Mouse (Mus musculus) kidney, embryonic 16.5 days (tissue): Measurements from ENCODE around the gene Madd. TPM values are rescaled to one million over a fixed set of nuclear protein-coding genes. Genes with fewer than 3 reads are reported as not detected.

ENCODE experiments used
- ATAC-seq: fragments of 200-750 bp; cut with Nextera tagmentation; 2 replicates; pipeline ENCODE4 v1.8.0; 2017; ENCODE audit warnings: moderate TSS enrichment; ENCODE audit not compliant: low FRiP score, low TSS enrichment
- H3K27ac ChIP-seq: fragments of 300-500 bp; sonication (generic); 2 replicates; pipeline ENCODE4 v1.5.1; 2014; ENCODE audit warnings: low read length
- H3K27me3 ChIP-seq: fragments of 300-500 bp; sonication (generic); 2 replicates; pipeline ENCODE4 v1.6.1; 2014; ENCODE audit warnings: low read length, control low read depth, mixed read lengths; ENCODE audit not compliant: insufficient read depth
- H3K36me3 ChIP-seq: fragments of 300-500 bp; sonication (generic); 2 replicates; pipeline ENCODE4 v1.6.1; 2014; ENCODE audit warnings: low read length, control low read depth, mixed read lengths; ENCODE audit not compliant: insufficient read depth
- H3K4me1 ChIP-seq: fragments of 300-500 bp; sonication (generic); 2 replicates; pipeline ENCODE4 v1.6.1; 2014; ENCODE audit warnings: low read length, control low read depth, mixed read lengths; ENCODE audit not compliant: insufficient read depth
- H3K4me2 ChIP-seq: fragments of 300-500 bp; sonication (generic); replicated peaks from 2 replicates; pipeline ENCODE4 v1.6.1; 2014; ENCODE audit warnings: low read depth, low read length
- H3K4me3 ChIP-seq: fragments of 300-500 bp; sonication (generic); 2 replicates; pipeline ENCODE4 v1.5.1; 2014; ENCODE audit warnings: mild to moderate bottlenecking, low read length
- H3K9ac ChIP-seq: fragments of 300-500 bp; sonication (generic); replicated peaks from 2 replicates; pipeline ENCODE4 v1.6.1; 2014; ENCODE audit warnings: low read length
- H3K9me3 ChIP-seq: fragments of 300-500 bp; sonication (generic); 2 replicates; pipeline ENCODE4 v1.6.1; 2016; ENCODE audit warnings: low read length, control low read depth
- WGBS: fragments of 180-500 bp; shearing (Covaris S2); extraction: QIAGEN DNeasy Blood & Tissue Kit; methylation state at CpG from one replicate; pipeline ENCODE4 v1.1.7; 2014; 5-methylcytosine and 5-hydroxymethylcytosine counted together
- polyA plus RNA-seq: library from polyadenylated mRNA; unstranded; fragments of >200 nt; fragmentation: Nextera tagmentation; extraction: Ambion mirVana; gene quantifications from 2 replicates; pipeline ENCODE4 v1.2.1, GENCODE M21; 2015

Madd gene
- polyA plus RNA-seq, 1 experiment from 2014 or later: 10.5 TPM

- WGBS: 92% methylated on average over 3 of the region's 3 CpGs
- H3K9me3 ChIP-seq: no peaks in the 10 kb centered on the region
- no peak for ATAC-seq
- no peaks in the 10 kb centered on the region for H3K27me3 ChIP-seq
- no peak overlapping the region for H3K27ac ChIP-seq
- no peak overlapping the region for H3K4me2 ChIP-seq
- peaks cover 6% of the 10 kb centered on the region; the same call in 1 of the 2 replicates for H3K36me3 ChIP-seq
- no peak overlapping the region for H3K4me3 ChIP-seq
- H3K4me1 ChIP-seq: no peaks in the 10 kb centered on the region
- no peak overlapping the region for H3K9ac ChIP-seq
Measured at GRCm38 (mm10) chr2:91154091-91154490, 29.5 kb downstream of the Madd start.

GRCm38 (mm10) chr2:91152885-91153377 is 30.7 kb downstream of the Madd start:
- Histone ChIP-seq H3K4me3 (no peak overlapping the region), H3K9ac (no peak overlapping the region), H3K9me3 (no peaks in the 10 kb centered on the region), H3K27ac (no peak overlapping the region), H3K4me1 (no peaks in the 10 kb centered on the region), H3K27me3 (no peaks in the 10 kb centered on the region), H3K4me2 (no peak overlapping the region), H3K36me3 (peaks cover 6% of the 10 kb centered on the region; the same call in 1 of the 2 replicates)
- no peak for ATAC-seq
- WGBS: 81% methylated on average over 3 of the region's 3 CpGs

GRCm38 (mm10) chr2:91151331-91151730 is 32.3 kb downstream of the Madd start:
- no peak for ATAC-seq
- H3K4me2 ChIP-seq: no peak overlapping the region
- 70% methylated on average over 1 of the region's 1 CpGs for WGBS

GRCm38 (mm10) chr2:91148101-91148500 is 35.5 kb downstream of the Madd start:
- Histone ChIP-seq H3K4me2 (no peak overlapping the region), H3K36me3 (0 out of 2 replicates have a peak, but pooled peaks cover 5% of the 10 kb centered on the region), H3K27ac (no peak overlapping the region), H3K4me1 (no peaks in the 10 kb centered on the region), H3K27me3 (no peaks in the 10 kb centered on the region), H3K9ac (no peak overlapping the region), H3K9me3 (no peaks in the 10 kb centered on the region), H3K4me3 (no peak overlapping the region)
- no peak for ATAC-seq

More at GRCm38 (mm10) chr2:91151331-91151730, 32.3 kb downstream of the Madd start:
- no peak overlapping the region for H3K27ac ChIP-seq
- H3K36me3 ChIP-seq: peaks cover 8% of the 10 kb centered on the region; the same call in 1 of the 2 replicates
- no peak overlapping the region for H3K9ac ChIP-seq
- no peaks in the 10 kb centered on the region for H3K4me1 ChIP-seq
- H3K9me3 ChIP-seq: no peaks in the 10 kb centered on the region
- no peaks in the 10 kb centered on the region for H3K27me3 ChIP-seq
- H3K4me3 ChIP-seq: no peak overlapping the region

- H3K27ac ChIP-seq: no peak overlapping the region
- H3K27me3 ChIP-seq: no peaks in the 10 kb centered on the region
- H3K9me3 ChIP-seq: no peaks in the 10 kb centered on the region
- no peak overlapping the region for H3K4me2 ChIP-seq
- no peak overlapping the region for H3K4me3 ChIP-seq
- H3K36me3 ChIP-seq: peaks cover 11% of the 10 kb centered on the region; the same call in 1 of the 2 replicates
- no peak for ATAC-seq
- H3K9ac ChIP-seq: no peak overlapping the region
- no peaks in the 10 kb centered on the region for H3K4me1 ChIP-seq
- WGBS: 95% methylated on average over 11 of the region's 11 CpGs
Measured at GRCm38 (mm10) chr2:91143401-91143800, 40.2 kb downstream of the Madd start.

GRCm38 (mm10) chr2:91142920-91143319 is 40.7 kb downstream of the Madd start:
- Histone ChIP-seq H3K4me2 (no peak overlapping the region), H3K27me3 (no peaks in the 10 kb centered on the region), H3K27ac (no peak overlapping the region), H3K36me3 (peaks cover 11% of the 10 kb centered on the region; the same call in 1 of the 2 replicates), H3K4me3 (no peak overlapping the region), H3K9me3 (no peaks in the 10 kb centered on the region), H3K9ac (no peak overlapping the region), H3K4me1 (no peaks in the 10 kb centered on the region)
- no peak for ATAC-seq
- 85% methylated on average over 6 of the region's 6 CpGs for WGBS

GRCm38 (mm10) chr2:91139764-91140163 is 43.9 kb downstream of the Madd start:
- Histone ChIP-seq H3K27ac (no peak overlapping the region), H3K4me3 (no peak overlapping the region), H3K27me3 (no peaks in the 10 kb centered on the region), H3K9ac (no peak overlapping the region), H3K36me3 (peaks cover 8% of the 10 kb centered on the region; the same call in 1 of the 2 replicates), H3K4me2 (no peak overlapping the region), H3K4me1 (no peaks in the 10 kb centered on the region), H3K9me3 (no peaks in the 10 kb centered on the region)
- WGBS: 81% methylated on average over 8 of the region's 8 CpGs
- no peak for ATAC-seq

- no peaks in the 10 kb centered on the region for H3K27me3 ChIP-seq
- H3K4me1 ChIP-seq: no peaks in the 10 kb centered on the region
- H3K9ac ChIP-seq: no peak overlapping the region
- 64% methylated on average over 5 of the region's 5 CpGs for WGBS
- H3K36me3 ChIP-seq: peaks cover 7% of the 10 kb centered on the region; the same call in 1 of the 2 replicates
- H3K4me3 ChIP-seq: no peak overlapping the region
- H3K9me3 ChIP-seq: no peaks in the 10 kb centered on the region
- H3K4me2 ChIP-seq: no peak overlapping the region
- ATAC-seq: no peak
- no peak overlapping the region for H3K27ac ChIP-seq
Measured at GRCm38 (mm10) chr2:91139311-91139710, 44.3 kb downstream of the Madd start.

GRCm38 (mm10) chr2:91137481-91137880 is 46.2 kb downstream of the Madd start:
- no peaks in the 10 kb centered on the region for H3K9me3 ChIP-seq
- H3K27me3 ChIP-seq: no peaks in the 10 kb centered on the region
- H3K9ac ChIP-seq: no peak overlapping the region
- 81% methylated on average over 6 of the region's 6 CpGs for WGBS
- H3K36me3 ChIP-seq: peaks cover 3% of the 10 kb centered on the region; the same call in 1 of the 2 replicates
- no peak overlapping the region for H3K4me3 ChIP-seq
- no peak for ATAC-seq
- no peak overlapping the region for H3K4me2 ChIP-seq
- H3K4me1 ChIP-seq: no peaks in the 10 kb centered on the region
- no peak overlapping the region for H3K27ac ChIP-seq

- ATAC-seq: no peak
- Histone ChIP-seq H3K9me3 (no peaks in the 10 kb centered on the region), H3K27me3 (no peaks in the 10 kb centered on the region), H3K9ac (no peak overlapping the region), H3K4me1 (no peaks in the 10 kb centered on the region), H3K4me3 (no peak overlapping the region), H3K36me3 (no peaks in the 10 kb centered on the region), H3K27ac (no peak overlapping the region), H3K4me2 (no peak overlapping the region)
- 81% methylated on average over 11 of the region's 11 CpGs for WGBS
Measured at GRCm38 (mm10) chr2:91136513-91137412, 46.9 kb downstream of the Madd start.
